Mouse (Mus musculus) neural tube, embryonic 11.5 days (tissue): Measurements from ENCODE around the gene Nav2. TPM values are rescaled to one million over a fixed set of nuclear protein-coding genes. Genes with fewer than 3 reads are reported as not detected.

Experiments used
- ATAC-seq: fragments of 200-750 bp; cut with Nextera tagmentation; 2 replicates; pipeline ENCODE4 v1.8.0; 2017; ENCODE audit warnings: moderate number of reproducible peaks, mild to moderate bottlenecking, moderate TSS enrichment, moderate library complexity; ENCODE audit not compliant: insufficient read depth, low FRiP score, low TSS enrichment
- DNase-seq: peaks from one replicate; pipeline ENCODE4 v3.0.0-alpha.2; 2015; ENCODE audit warnings: low spot score
- H3K27ac ChIP-seq: fragments of 300-500 bp; sonication (generic); 2 replicates; pipeline ENCODE4 v1.5.1; 2014; ENCODE audit warnings: low read depth, mild to moderate bottlenecking, low read length
- H3K27me3 ChIP-seq: fragments of 300-500 bp; sonication (generic); 2 replicates; pipeline ENCODE4 v1.6.1; 2014; ENCODE audit warnings: mild to moderate bottlenecking, low read length, mixed read lengths; ENCODE audit not compliant: control insufficient read depth, insufficient read depth
- H3K36me3 ChIP-seq: fragments of 300-500 bp; sonication (generic); 2 replicates; pipeline ENCODE4 v1.6.1; 2014; ENCODE audit warnings: mild to moderate bottlenecking, low read length, moderate library complexity, mixed read lengths; ENCODE audit not compliant: control insufficient read depth, insufficient read depth
- H3K4me1 ChIP-seq: fragments of 300-500 bp; sonication (generic); 2 replicates; pipeline ENCODE4 v1.6.1; 2014; ENCODE audit warnings: low read length, mixed read lengths; ENCODE audit not compliant: control insufficient read depth, insufficient read depth
- H3K4me2 ChIP-seq: fragments of 300-500 bp; sonication (generic); 2 replicates; pipeline ENCODE4 v1.6.1; 2014; ENCODE audit warnings: low read depth, mild to moderate bottlenecking, moderate library complexity
- H3K4me3 ChIP-seq: fragments of 300-500 bp; sonication (generic); 2 replicates; pipeline ENCODE4 v1.5.1; 2014; ENCODE audit warnings: low read depth, low read length
- H3K9ac ChIP-seq: fragments of 300-500 bp; sonication (generic); 2 replicates; pipeline ENCODE4 v1.6.1; 2014; ENCODE audit warnings: mild to moderate bottlenecking, low read length
- H3K9me3 ChIP-seq: fragments of 300-500 bp; sonication (generic); 2 replicates; pipeline ENCODE4 v1.6.1; 2016; ENCODE audit warnings: low read length; ENCODE audit not compliant: control insufficient read depth
- WGBS: fragments of 180-500 bp; shearing (Covaris S2); extraction: QIAGEN DNeasy Blood & Tissue Kit; methylation state at CpG from one replicate; pipeline ENCODE4 v1.1.7; 2014; 5-methylcytosine and 5-hydroxymethylcytosine counted together
- polyA plus RNA-seq: library from polyadenylated mRNA; unstranded; fragments of >200 nt; fragmentation: Nextera tagmentation; extraction: Ambion mirVana; gene quantifications from 2 replicates; pipeline ENCODE4 v1.2.1, GENCODE M21; 2014

Nav2 gene
- polyA plus RNA-seq, 1 experiment from 2014 or later, result 19.2 TPM

DNA sequence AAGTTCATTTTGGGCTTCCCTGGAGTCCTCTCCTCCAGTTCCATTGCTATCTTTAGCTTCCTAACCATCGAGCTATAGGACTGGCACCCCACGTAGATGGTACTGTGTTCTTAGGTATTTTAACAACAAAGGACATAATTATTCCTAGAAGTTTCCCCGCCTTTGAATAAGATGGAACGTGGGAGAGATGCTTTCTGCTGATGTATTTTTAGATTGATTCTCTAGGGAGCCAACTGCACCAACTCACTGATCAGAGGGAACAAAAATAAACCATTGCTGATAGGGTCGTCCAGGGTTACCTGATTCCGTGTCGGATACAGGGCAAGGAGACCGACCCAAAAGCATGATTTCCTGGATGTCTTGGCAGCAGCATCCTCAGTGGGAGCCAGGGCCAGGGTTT lies 272.5 kb downstream of the Nav2 start:
- Histone ChIP-seq H3K27me3 (no peaks in the 10 kb centered on the region), H3K4me1 (peaks cover 5% of the 10 kb centered on the region; the same call in 1 of the 2 replicates), H3K9ac (no peak overlapping the region), H3K9me3 (no peaks in the 10 kb centered on the region), H3K4me2 (no peak overlapping the region), H3K36me3 (no peaks in the 10 kb centered on the region), H3K27ac (no peak overlapping the region), H3K4me3 (no peak overlapping the region)
- WGBS, result 85% methylated on average over 8 of the region's 8 CpGs
- ATAC-seq (no peak), DNase-seq (no peak)

DNA sequence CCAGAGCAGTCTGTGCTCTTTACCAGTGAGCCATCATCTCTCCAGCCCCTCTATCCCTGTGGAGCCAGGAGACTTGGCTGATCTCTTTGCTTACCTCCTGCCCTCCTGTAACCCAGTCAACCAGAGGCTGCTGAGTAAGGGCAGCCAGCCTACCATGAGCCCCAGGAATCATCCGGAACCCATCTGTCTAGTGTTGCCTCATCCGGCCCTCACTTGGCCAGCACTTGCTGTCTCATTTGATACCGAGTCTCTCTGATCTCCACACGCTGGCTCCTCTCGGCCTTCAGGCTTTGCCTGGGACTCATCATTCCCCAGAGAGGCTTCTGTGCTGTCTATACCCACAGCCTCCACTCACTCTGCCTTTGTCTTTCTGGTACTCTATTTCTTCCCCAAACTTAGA lies 273.9 kb downstream of the Nav2 start:
- no peak for ATAC-seq
- Histone ChIP-seq H3K4me1 (peaks cover 5% of the 10 kb centered on the region; the same call in 1 of the 2 replicates), H3K27ac (no peak overlapping the region), H3K36me3 (no peaks in the 10 kb centered on the region), H3K4me2 (no peak overlapping the region), H3K9me3 (no peaks in the 10 kb centered on the region), H3K9ac (no peak overlapping the region), H3K4me3 (no peak overlapping the region), H3K27me3 (no peaks in the 10 kb centered on the region)
- no peak for DNase-seq
- 86% methylated on average over 5 of the region's 5 CpGs for WGBS

DNA sequence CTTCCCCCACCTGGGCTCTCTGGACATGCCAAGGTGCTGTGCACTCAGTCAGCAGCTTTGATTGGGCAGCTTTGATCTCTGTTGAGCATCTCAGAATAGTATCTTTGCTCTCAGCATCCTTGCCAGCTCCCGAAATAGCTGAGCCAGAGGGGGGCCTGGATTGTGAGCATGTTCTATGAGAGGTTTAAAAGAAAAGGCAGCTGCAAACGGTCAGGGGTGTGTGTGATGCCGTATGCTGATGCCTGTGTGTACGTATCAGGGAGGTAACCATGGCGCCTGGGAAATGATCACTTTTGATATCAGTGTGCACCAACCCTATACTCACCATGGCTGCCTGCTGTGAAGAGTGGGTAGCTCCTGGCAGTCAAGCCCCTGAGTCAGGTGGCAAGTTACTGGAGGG lies 275.2 kb downstream of the Nav2 start:
- no peak overlapping the region for H3K9ac ChIP-seq
- H3K27me3 ChIP-seq, result no peaks in the 10 kb centered on the region
- 68% methylated on average over 5 of the region's 5 CpGs for WGBS
- no peaks in the 10 kb centered on the region for H3K36me3 ChIP-seq
- H3K4me1 ChIP-seq, result peaks cover 5% of the 10 kb centered on the region; the same call in 1 of the 2 replicates
- no peak overlapping the region for H3K4me3 ChIP-seq
- no peak overlapping the region for H3K4me2 ChIP-seq
- ATAC-seq (no peak), DNase-seq (no peak)
- no peak overlapping the region for H3K27ac ChIP-seq
- no peaks in the 10 kb centered on the region for H3K9me3 ChIP-seq

DNA sequence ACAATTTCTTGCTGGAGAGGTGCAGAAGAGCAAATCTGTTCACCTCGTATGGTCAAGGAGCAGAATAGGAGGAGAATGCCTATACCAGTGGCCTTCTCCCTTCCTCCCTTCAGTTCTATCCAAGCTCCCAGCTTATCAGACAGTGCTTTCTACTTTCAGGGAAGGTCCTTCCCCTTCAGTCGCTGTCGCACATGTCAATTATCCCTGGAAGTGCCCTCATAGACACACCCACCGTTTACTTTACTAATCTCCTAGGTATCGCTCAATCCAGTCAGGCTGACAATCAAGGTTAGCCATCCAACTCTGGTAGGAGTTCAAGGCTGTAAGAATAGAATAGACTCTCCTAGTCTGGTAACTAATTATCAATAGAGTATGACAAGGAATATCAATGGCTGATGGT lies 277.5 kb downstream of the Nav2 start:
- Histone ChIP-seq H3K27ac (no peak overlapping the region), H3K27me3 (no peaks in the 10 kb centered on the region), H3K36me3 (no peaks in the 10 kb centered on the region), H3K4me1 (peaks cover 5% of the 10 kb centered on the region; the same call in 1 of the 2 replicates), H3K4me3 (no peak overlapping the region), H3K4me2 (no peak overlapping the region), H3K9ac (no peak overlapping the region), H3K9me3 (no peaks in the 10 kb centered on the region)
- 83% methylated on average over 5 of the region's 5 CpGs for WGBS
- ATAC-seq (no peak), DNase-seq (no peak)

DNA sequence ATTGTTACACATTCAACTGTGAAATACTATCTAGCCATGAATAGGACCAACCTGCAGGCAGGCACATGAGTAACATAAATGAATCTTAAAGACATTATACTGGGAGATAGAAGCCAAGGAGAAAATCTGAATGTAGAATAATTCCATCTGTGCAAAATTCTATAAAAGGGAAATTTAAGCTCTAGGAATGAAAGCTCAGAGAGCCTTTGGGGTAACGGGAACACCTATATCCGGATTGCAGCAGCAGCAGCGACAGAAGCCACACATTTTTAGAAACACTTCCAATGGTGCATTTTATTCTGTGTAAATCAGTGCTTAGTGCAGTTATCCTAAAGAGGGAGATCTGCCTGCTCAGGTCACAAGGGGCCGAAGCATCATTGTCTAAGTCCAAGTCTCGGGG lies 280.8 kb downstream of the Nav2 start:
- Histone ChIP-seq H3K9me3 (no peaks in the 10 kb centered on the region), H3K4me2 (no peak overlapping the region), H3K4me1 (peaks cover 3% of the 10 kb centered on the region; the same call in 1 of the 2 replicates), H3K27me3 (no peaks in the 10 kb centered on the region), H3K27ac (no peak overlapping the region), H3K36me3 (no peaks in the 10 kb centered on the region), H3K4me3 (no peak overlapping the region), H3K9ac (no peak overlapping the region)
- no peak for DNase-seq
- ATAC-seq, result no peak
- WGBS, result 86% methylated on average over 5 of the region's 5 CpGs

DNA sequence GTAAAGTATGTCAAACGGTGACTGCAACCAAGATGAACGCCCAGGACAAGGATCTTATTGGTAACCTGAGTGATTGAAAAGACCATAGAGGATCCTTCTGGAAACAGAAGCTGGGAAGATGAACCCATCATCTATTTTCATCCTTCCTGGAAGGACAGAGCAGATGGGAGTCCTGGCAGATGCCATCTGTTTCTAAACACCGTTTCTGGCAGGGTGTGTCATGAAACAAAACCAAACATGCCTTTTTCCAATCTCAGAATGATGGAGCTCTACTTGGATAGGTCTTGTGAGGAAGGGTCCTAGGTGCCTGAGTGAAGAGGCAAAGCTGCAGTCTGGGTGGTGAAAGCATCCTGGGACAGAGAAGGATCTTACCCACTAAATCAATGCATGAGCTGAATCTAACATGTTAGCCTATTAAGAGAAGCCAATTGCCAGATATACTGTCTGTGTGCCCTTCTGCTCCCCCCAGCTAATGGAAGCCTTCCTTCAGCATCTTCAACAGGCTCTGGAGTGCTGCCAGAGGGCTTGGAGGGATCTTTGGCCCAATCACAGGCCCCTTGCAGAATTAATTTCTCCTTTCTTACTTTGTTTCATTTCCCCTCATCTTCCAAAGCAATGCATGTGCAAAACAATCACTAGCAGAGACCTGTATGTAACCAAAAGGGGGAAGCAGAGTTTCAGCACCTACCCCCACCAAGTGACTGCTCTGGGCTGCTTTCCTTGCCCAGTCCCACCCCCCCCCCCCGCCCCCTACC lies 281.9 kb downstream of the Nav2 start:
- no peak for ATAC-seq
- Histone ChIP-seq H3K4me2 (no peak overlapping the region), H3K9me3 (no peaks in the 10 kb centered on the region), H3K27ac (peak overlapping the region; percentile 27; the same call in 1 of the 2 replicates), H3K27me3 (no peaks in the 10 kb centered on the region), H3K36me3 (no peaks in the 10 kb centered on the region), H3K9ac (no peak overlapping the region), H3K4me1 (no peaks in the 10 kb centered on the region), H3K4me3 (no peak overlapping the region)
- no peak for DNase-seq
- WGBS, result 76% methylated on average over 4 of the region's 4 CpGs

DNA sequence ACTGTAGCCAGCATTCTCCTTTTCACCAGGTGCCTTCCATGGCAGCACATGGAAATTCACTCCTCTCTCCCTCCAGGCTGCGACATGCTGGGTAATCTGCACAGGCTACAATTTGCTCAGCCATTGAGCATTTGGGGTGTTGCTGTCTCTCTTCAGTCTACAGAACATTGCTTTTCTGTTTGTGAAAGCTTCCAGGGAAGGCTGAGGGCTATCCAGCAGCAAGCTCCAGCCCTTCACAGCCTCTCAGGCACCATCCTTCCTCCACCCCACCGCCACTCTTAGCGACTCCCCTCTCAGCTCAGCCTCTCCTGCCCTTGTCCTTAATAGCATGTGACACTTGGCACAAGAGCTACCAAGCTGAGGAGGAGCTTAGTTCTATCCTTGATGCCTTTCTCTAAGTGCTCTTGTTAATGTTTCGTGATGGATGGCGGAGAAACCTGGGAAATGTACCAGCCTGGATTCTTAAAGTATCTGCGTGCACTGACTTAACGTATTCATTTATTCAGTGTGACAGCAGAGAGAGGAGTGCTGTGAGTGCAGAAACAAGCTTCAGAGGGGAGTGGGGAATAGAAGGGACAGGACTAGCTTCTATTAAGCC lies 282.7 kb downstream of the Nav2 start:
- H3K27me3 ChIP-seq, result no peaks in the 10 kb centered on the region
- H3K4me3 ChIP-seq, result no peak overlapping the region
- H3K9me3 ChIP-seq, result no peaks in the 10 kb centered on the region
- WGBS, result 66% methylated on average over 7 of the region's 7 CpGs
- H3K9ac ChIP-seq, result no peak overlapping the region
- ATAC-seq (no peak), DNase-seq (no peak)
- no peak overlapping the region for H3K4me2 ChIP-seq
- H3K4me1 ChIP-seq, result no peaks in the 10 kb centered on the region
- no peaks in the 10 kb centered on the region for H3K36me3 ChIP-seq
- H3K27ac ChIP-seq, result peak overlapping the region; percentile 27; the same call in 1 of the 2 replicates

DNA sequence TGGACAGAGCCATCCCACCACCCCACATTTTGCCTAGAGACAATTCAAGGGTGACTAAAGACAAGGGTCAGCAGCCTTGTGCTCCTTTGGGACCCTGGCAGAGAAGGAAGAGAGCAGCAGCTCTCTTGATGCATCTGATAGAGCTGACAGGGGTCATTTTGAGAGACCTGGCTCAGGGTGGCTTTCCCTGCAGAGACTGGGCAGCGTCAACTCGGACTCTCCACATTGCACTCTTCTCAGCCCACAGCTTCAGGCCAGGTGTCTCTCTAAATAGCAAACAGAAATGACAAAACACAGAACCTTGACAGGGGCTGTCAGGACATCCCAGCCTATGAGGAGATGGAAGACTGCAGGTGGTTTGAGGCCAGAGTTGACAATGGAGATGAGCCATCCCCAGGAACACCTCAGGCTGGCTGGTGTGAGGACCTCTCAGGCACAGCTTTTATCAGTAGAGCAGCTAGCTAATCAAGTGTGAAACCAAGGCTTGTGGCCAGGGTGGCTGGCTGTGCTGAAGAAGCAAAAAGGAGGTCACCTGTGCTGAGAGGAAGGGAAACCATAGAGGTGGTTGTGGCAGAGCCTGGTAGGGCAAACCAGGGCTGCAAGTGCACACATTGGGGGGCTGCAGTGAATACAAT lies 283.7 kb downstream of the Nav2 start:
- ATAC-seq, result no peak
- Histone ChIP-seq H3K9me3 (no peaks in the 10 kb centered on the region), H3K27ac (no peak overlapping the region)

More for the DNA sequence above, 283.7 kb downstream of the Nav2 start:
- Histone ChIP-seq H3K4me3 (no peak overlapping the region), H3K4me1 (no peaks in the 10 kb centered on the region), H3K36me3 (no peaks in the 10 kb centered on the region), H3K27me3 (no peaks in the 10 kb centered on the region), H3K4me2 (no peak overlapping the region), H3K9ac (no peak overlapping the region)
- WGBS, result 84% methylated on average over 2 of the region's 2 CpGs
- DNase-seq, result no peak
